Mouse (Mus musculus) CH12.LX (cell line): ENCODE measurements at regions not wholly inside any gene's neighbourhood (a gene's known extent, or its start where the extent isn't known, plus 50 kb on each side); places are given as distances from the start of the nearest gene placed in this dataset.

ENCODE experiments used
- DNase-seq: peaks from one replicate; pipeline ENCODE4 v3.0.0-alpha.2; 2013; ENCODE audit errors: extremely low read depth
- H3K27ac ChIP-seq: 2 replicates; pipeline ENCODE4 v1.5.1; 2012; ENCODE audit warnings: low read depth, mild to moderate bottlenecking, control low read depth, moderate library complexity; ENCODE audit not compliant: insufficient read depth
- H3K27me3 ChIP-seq: replicated peaks from 2 replicates; pipeline ENCODE3; 2012; ENCODE audit warnings: inconsistent platforms
- H3K36me3 ChIP-seq, 2 experiments: replicated peaks in 1 of 2; 2 replicates each; pipeline versions ENCODE3 to v1.6.1; 2012; ENCODE audit warnings: inconsistent platforms in 1 of 2, low read length in 1 of 2, mild to moderate bottlenecking in 1 of 2, mixed read lengths in 1 of 2, moderate library complexity in 1 of 2; ENCODE audit not compliant: control insufficient read depth in 1 of 2, insufficient read depth in 1 of 2
- H3K4me1 ChIP-seq, 2 experiments: 2 replicates each; pipeline ENCODE4 v1.6.1; 2012; ENCODE audit warnings: inconsistent platforms in 1 of 2, moderate library complexity in 1 of 2; ENCODE audit not compliant: insufficient read depth in 2 of 2, control insufficient read depth in 1 of 2
- H3K4me2 ChIP-seq: 2 replicates; pipeline ENCODE4 v1.6.1; 2012; ENCODE audit warnings: low read depth, mild to moderate bottlenecking, control low read depth; ENCODE audit not compliant: poor library complexity, insufficient read depth, severe bottlenecking
- H3K4me3 ChIP-seq, 3 experiments: fragments of 150-350 bp in 1 of 3; sonication (generic) in 1 of 3; replicated peaks in 1 of 3; 2 replicates each; pipeline versions ENCODE3 to v1.5.1; 2011 to 2012; ENCODE audit warnings: low read depth in 2 of 3, low read length in 2 of 3, mild to moderate bottlenecking in 2 of 3, moderate library complexity in 2 of 3, control low read depth in 1 of 3, improper control_type of control experiment in 1 of 3, inconsistent platforms in 1 of 3, mixed read lengths in 1 of 3; ENCODE audit not compliant: poor library complexity in 1 of 3
- H3K79me2 ChIP-seq: replicated peaks from 2 replicates; pipeline ENCODE4 v1.6.1; 2012; ENCODE audit warnings: mild to moderate bottlenecking, moderate library complexity; ENCODE audit not compliant: control insufficient read depth, poor library complexity, insufficient read depth, severe bottlenecking; ENCODE audit errors: extremely low read depth
- H3K9ac ChIP-seq: 2 replicates; pipeline ENCODE4 v1.6.1; 2012; ENCODE audit warnings: low read depth, mild to moderate bottlenecking, control low read depth, moderate library complexity; ENCODE audit not compliant: insufficient read depth
- H3K9me3 ChIP-seq: replicated peaks from 2 replicates; pipeline ENCODE3; 2012; ENCODE audit warnings: low read length, inconsistent platforms, mixed read lengths
- CHD1 ChIP-seq: IDR thresholded peaks from 2 replicates; pipeline ENCODE4 v1.6.1; 2012; ENCODE audit warnings: low read depth, low read length, improper control_type of control experiment, inconsistent platforms
- CHD2 ChIP-seq: IDR thresholded peaks from 2 replicates; pipeline ENCODE4 v1.6.1; 2011; ENCODE audit warnings: low read length, improper control_type of control experiment
- E2F4 ChIP-seq: IDR thresholded peaks from 2 replicates; pipeline ENCODE4 v1.6.1; 2011; ENCODE audit warnings: low read depth, low read length, improper control_type of control experiment; ENCODE audit not compliant: insufficient replicate concordance
- ELF1 ChIP-seq: IDR thresholded peaks from 2 replicates; pipeline ENCODE4 v1.6.1; 2014; ENCODE audit warnings: low read depth, mild to moderate bottlenecking, inconsistent platforms, low read length, improper control_type of control experiment
- EP300 ChIP-seq: IDR thresholded peaks from 2 replicates; pipeline ENCODE4 v1.6.1; 2011; ENCODE audit warnings: low read length, improper control_type of control experiment
- IRF4 ChIP-seq: IDR thresholded peaks from 2 replicates; pipeline ENCODE4 v1.6.1; 2014; ENCODE audit warnings: low read depth, mild to moderate bottlenecking, inconsistent platforms, low read length, improper control_type of control experiment
- JUN ChIP-seq: IDR thresholded peaks from 2 replicates; pipeline ENCODE4 v1.6.1; 2011; ENCODE audit warnings: low read depth, mild to moderate bottlenecking, low read length, improper control_type of control experiment, moderate library complexity; ENCODE audit not compliant: insufficient read depth
- JUND ChIP-seq: conservative IDR thresholded peaks from 2 replicates; pipeline ENCODE4 v1.6.1; 2011; ENCODE audit warnings: low read depth, low read length, improper control_type of control experiment
- MAFK ChIP-seq: IDR thresholded peaks from 2 replicates; pipeline ENCODE4 v1.6.1; 2011; ENCODE audit warnings: low read length, improper control_type of control experiment; ENCODE audit not compliant: insufficient replicate concordance
- MAX ChIP-seq: IDR thresholded peaks from 2 replicates; pipeline ENCODE4 v1.6.1; 2011; ENCODE audit warnings: low read length, improper control_type of control experiment
- MAZ ChIP-seq: IDR thresholded peaks from 2 replicates; pipeline ENCODE4 v1.6.1; 2012; ENCODE audit warnings: low read depth, mild to moderate bottlenecking, inconsistent platforms, low read length, improper control_type of control experiment, moderate library complexity
- MEF2A ChIP-seq: IDR thresholded peaks from 2 replicates; pipeline ENCODE4 v1.6.1; 2014; ENCODE audit warnings: low read depth, mild to moderate bottlenecking, inconsistent platforms, low read length, improper control_type of control experiment, borderline replicate concordance
- NELFE ChIP-seq: IDR thresholded peaks from 2 replicates; pipeline ENCODE4 v1.6.1; 2011; ENCODE audit warnings: low read depth, low read length, improper control_type of control experiment
- NRF1 ChIP-seq: IDR thresholded peaks from 2 replicates; pipeline ENCODE4 v1.6.1; 2014; ENCODE audit warnings: low read depth, mild to moderate bottlenecking, inconsistent platforms, low read length, improper control_type of control experiment, moderate library complexity
- PAX5 ChIP-seq: IDR thresholded peaks from 2 replicates; pipeline ENCODE4 v1.6.1; 2012; ENCODE audit warnings: low read length, inconsistent platforms, mixed read lengths
- RAD21 ChIP-seq: IDR thresholded peaks from 2 replicates; pipeline ENCODE4 v1.6.1; 2011; ENCODE audit warnings: low read depth, mild to moderate bottlenecking, low read length, improper control_type of control experiment, moderate library complexity
- TCF12 ChIP-seq: IDR thresholded peaks from 2 replicates; pipeline ENCODE4 v1.6.1; 2014; ENCODE audit warnings: low read depth, mild to moderate bottlenecking, inconsistent platforms, low read length, improper control_type of control experiment
- USF1 ChIP-seq: IDR thresholded peaks from 2 replicates; pipeline ENCODE4 v1.6.1; 2014; ENCODE audit warnings: low read depth, mild to moderate bottlenecking, inconsistent platforms, low read length, improper control_type of control experiment
- USF2 ChIP-seq: conservative IDR thresholded peaks from 2 replicates; pipeline ENCODE4 v1.6.1; 2011; ENCODE audit warnings: low read depth, low read length, improper control_type of control experiment
- ZMIZ1 ChIP-seq: IDR thresholded peaks from 2 replicates; pipeline ENCODE4 v1.6.1; 2012; ENCODE audit warnings: low read depth, mild to moderate bottlenecking, inconsistent platforms, low read length, improper control_type of control experiment
- dilution Hi-C: fragments of 300-500 bp; cut with MboI; formaldehyde crosslinking; loops from 2 replicates; pipeline ENCODE4 v1.14.3; 2020; ENCODE audit warnings: low sequenced_read_pairs; ENCODE audit not compliant: extremely low pct_unique_long_range_greater_than_20kb, extremely low pct_ligation_motif_present
- in situ Hi-C: fragments of 300-500 bp; cut with MboI; formaldehyde crosslinking; loops from 3 replicates; pipeline ENCODE4 v1.14.3; 2019; ENCODE audit warnings: low sequenced_read_pairs, low pct_ligation_motif_present, low pct_unique_long_range_greater_than_20kb, mixed read lengths

DNA sequence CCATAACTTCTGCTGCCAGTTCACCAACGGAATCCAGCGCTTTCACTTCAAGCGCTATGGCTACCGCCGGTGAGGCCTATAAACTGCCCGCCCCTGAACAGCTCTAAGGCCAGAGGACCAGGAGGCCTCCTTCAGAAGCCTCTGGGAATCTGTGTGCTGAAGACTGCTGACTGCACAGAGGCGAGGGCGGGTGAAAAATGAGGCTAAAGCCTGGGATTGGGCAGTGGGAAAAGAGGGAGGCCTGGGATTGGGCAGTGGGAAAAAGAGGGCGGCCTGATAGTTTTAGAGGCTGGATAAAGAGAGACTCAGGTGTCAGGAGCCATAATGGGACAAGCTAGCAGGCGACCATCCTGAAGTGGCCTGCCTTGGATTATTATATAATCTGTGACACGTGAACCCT, 80.8 kb downstream of the Plekhb2 start:
- Histone ChIP-seq H3K9ac (no peak overlapping the region), H3K9me3 (peaks cover 4% of the 10 kb centered on the region), H3K4me1 (no peaks in the 10 kb centered on the region), H3K4me2 (no peak overlapping the region), H3K36me3 (no peaks in the 10 kb centered on the region), H3K27me3 (peaks cover 14% of the 10 kb centered on the region), H3K4me3 (no peak overlapping the region), H3K79me2 (no peaks in the 10 kb centered on the region), H3K27ac (no peak overlapping the region)
- DNase-seq: no peak
- in situ Hi-C loops: no loop called here
- dilution Hi-C loops: no loop called here
- TF ChIP-seq CHD1 (no peak), USF1 (no peak), MEF2A (no peak), TCF12 (no peak), USF2 (no peak), ZMIZ1 (no peak), MAX (no peak), ELF1 (no peak), EP300 (no peak), E2F4 (no peak), JUN (no peak), NRF1 (no peak), JUND (no peak), IRF4 (no peak), NELFE (no peak), CHD2 (no peak)

GRCm38 (mm10) chr1:34943196-34943595, 93.4 kb downstream of the Plekhb2 start:
- H3K27me3 ChIP-seq: peaks cover 23% of the 10 kb centered on the region
- H3K4me2 ChIP-seq: no peak overlapping the region
- no peak overlapping the region for H3K9ac ChIP-seq
- H3K79me2 ChIP-seq: no peaks in the 10 kb centered on the region
- H3K36me3 ChIP-seq: no peaks in the 10 kb centered on the region
- in situ Hi-C loops (no loop called here), dilution Hi-C loops (no loop called here)
- no peak for DNase-seq
- no peak overlapping the region for H3K4me3 ChIP-seq
- H3K4me1 ChIP-seq: no peaks in the 10 kb centered on the region
- TF ChIP-seq MAFK: no peak
- no peak for TF ChIP-seq PAX5
- no peak for TF ChIP-seq MAZ
- TF ChIP-seq RAD21: no peak
- H3K27ac ChIP-seq: no peak overlapping the region
- no peaks in the 10 kb centered on the region for H3K9me3 ChIP-seq
